In the genomic region with DNA sequence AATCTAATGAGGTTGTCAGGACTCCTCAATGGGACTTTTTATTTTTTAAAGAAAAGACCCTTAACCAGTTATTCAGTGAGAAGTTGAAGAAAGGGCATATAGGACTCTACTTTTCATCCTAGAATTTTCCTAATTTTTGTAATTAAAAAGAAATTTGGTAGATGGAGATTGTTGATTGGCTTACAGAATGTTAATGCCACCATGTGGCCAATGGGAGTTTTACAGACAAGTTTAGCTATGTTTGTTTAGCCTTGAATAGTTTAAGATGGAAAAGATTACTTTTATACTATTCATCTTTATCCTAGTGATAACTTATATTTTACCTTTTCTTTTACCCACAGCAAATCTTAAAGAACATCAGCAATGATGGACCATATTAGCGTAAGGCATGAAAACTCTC, we compare ENCODE assay signal across 25 mouse cellular contexts.
A peak's percentile ranks its signal among the peaks of the same experiment; 100 is the strongest.
DNase-seq lines count a peak whose midpoint lies in the region; ATAC-seq and TF ChIP-seq lines count a peak whose summit lies in the region.
"Had no signal": no experiment of that assay in that cellular context is flagged by ENCODE, and none has a peak within 500 bp of the region (broad histone marks: within the 10 kb centered on the region; RNA-seq: fewer than 3 reads in every experiment).

No protein-coding gene starts in this region.

- no peak overlapping the region for H3K9ac ChIP-seq in forebrain, postnatal 0 days
- no peak overlapping the region for H3K9ac ChIP-seq in forebrain, embryonic 11.5 days (ENCODE audit: low read length)
- H3K9ac ChIP-seq: heart, embryonic 15.5 days; hindbrain, embryonic 15.5 days; limb, embryonic 13.5 days; liver, embryonic 12.5 days; midbrain, embryonic 13.5 days; neural tube, embryonic 12.5 days had no signal

- no peaks in the 10 kb centered on the region for H3K36me3 ChIP-seq in forebrain, postnatal 0 days (ENCODE audit: insufficient read depth)
- no peaks in the 10 kb centered on the region for H3K36me3 ChIP-seq in forebrain, embryonic 11.5 days (ENCODE audit: control insufficient read depth, insufficient read depth, low read length)
- H3K36me3 ChIP-seq: forebrain, embryonic 10.5 days; G1E; heart, embryonic 15.5 days; hindbrain, embryonic 15.5 days; limb, embryonic 13.5 days; liver, embryonic 12.5 days; midbrain, embryonic 13.5 days; neural tube, embryonic 12.5 days had no signal

- DNase-seq in forebrain, postnatal 0 days, result peak; percentile 9
- no peak for DNase-seq in forebrain, embryonic 11.5 days (ENCODE audit: low spot score)
- peak; percentile 8 for DNase-seq in layer of hippocampus, adult 11-12 months (ENCODE audit: low spot score)
- no peak for DNase-seq in layer of hippocampus, adult 8-10 months (ENCODE audit: low spot score in 2 of 2)
- peak; percentile 18 for DNase-seq in A20 (ENCODE audit: low read depth, low spot score)
- DNase-seq in brain, adult 2 months (ENCODE audit: low read depth, low spot score), result peak; percentile 39
- no peak for DNase-seq in T-cell, adult 2 months (ENCODE audit: low spot score)
- DNase-seq: adrenal gland, postnatal 25 days; cerebellum, adult 11 months; gastrocnemius, adult 2 months; heart, postnatal 4 days; kidney, adult 11 months; layer of hippocampus, postnatal 36 days; lung, adult 18-20 months; retina, postnatal 1 day; thymus, postnatal 25 days had no signal

- no peak for ATAC-seq in forebrain, postnatal 0 days
- no peak for ATAC-seq in forebrain, embryonic 11.5 days (replicated peaks; ENCODE audit: low FRiP score)
- ATAC-seq: liver, embryonic 12.5 days; midbrain, embryonic 13.5 days had no signal

- no peak overlapping the region for H3K27ac ChIP-seq in forebrain, postnatal 0 days (ENCODE audit: low read depth, low read length)
- H3K27ac ChIP-seq in forebrain, embryonic 11.5 days (ENCODE audit: low read depth, low read length), result no peak overlapping the region
- H3K27ac ChIP-seq: forebrain, embryonic 10.5 days; gastrocnemius, adult 2 months; heart, embryonic 15.5 days; hindbrain, embryonic 15.5 days; limb, embryonic 13.5 days; liver, embryonic 12.5 days; midbrain, embryonic 13.5 days; neural tube, embryonic 12.5 days had no signal

- peak; percentile 48 for TF ChIP-seq CTCF in forebrain, postnatal 0 days (IDR thresholded peaks at IDR 0.05; ENCODE audit: low read depth)

- H3K27me3 ChIP-seq in forebrain, postnatal 0 days (ENCODE audit: insufficient read depth, low read length), result no peaks in the 10 kb centered on the region
- H3K27me3 ChIP-seq in forebrain, embryonic 11.5 days (ENCODE audit: control insufficient read depth, insufficient read depth, low read length), result no peaks in the 10 kb centered on the region
- H3K27me3 ChIP-seq: heart, embryonic 15.5 days; hindbrain, embryonic 15.5 days; limb, embryonic 13.5 days; liver, embryonic 12.5 days; megakaryocyte, embryonic 14.5 days; midbrain, embryonic 13.5 days; neural tube, embryonic 12.5 days had no signal

- no peak overlapping the region for H3K4me3 ChIP-seq in forebrain, postnatal 0 days (ENCODE audit: low read depth, low read length)
- no peak overlapping the region for H3K4me3 ChIP-seq in forebrain, embryonic 11.5 days (ENCODE audit: low read depth, low read length)
- H3K4me3 ChIP-seq: forebrain, embryonic 10.5 days; gastrocnemius, adult 2 months; heart, embryonic 15.5 days; hindbrain, embryonic 15.5 days; limb, embryonic 13.5 days; liver, embryonic 12.5 days; megakaryocyte, embryonic 14.5 days; midbrain, embryonic 13.5 days; neural tube, embryonic 12.5 days had no signal

- no peaks in the 10 kb centered on the region for H3K4me1 ChIP-seq in forebrain, postnatal 0 days (ENCODE audit: insufficient read depth)
- no peaks in the 10 kb centered on the region for H3K4me1 ChIP-seq in forebrain, embryonic 11.5 days (replicated peaks; ENCODE audit: control insufficient read depth, insufficient read depth, low read length)
- H3K4me1 ChIP-seq: forebrain, embryonic 10.5 days; heart, embryonic 15.5 days; hindbrain, embryonic 15.5 days; limb, embryonic 13.5 days; liver, embryonic 12.5 days; megakaryocyte, embryonic 14.5 days; midbrain, embryonic 13.5 days; neural tube, embryonic 12.5 days had no signal

- H3K4me2 ChIP-seq in forebrain, postnatal 0 days (ENCODE audit: low read depth), result no peak overlapping the region
- H3K4me2 ChIP-seq in forebrain, embryonic 11.5 days (ENCODE audit: low read depth, low read length, severe bottlenecking), result no peak overlapping the region
- H3K4me2 ChIP-seq: heart, embryonic 15.5 days; hindbrain, embryonic 15.5 days; limb, embryonic 13.5 days; liver, embryonic 12.5 days; midbrain, embryonic 13.5 days; neural tube, embryonic 12.5 days had no signal

- no peaks in the 10 kb centered on the region for H3K9me3 ChIP-seq in forebrain, postnatal 0 days (ENCODE audit: low read length)
- H3K9me3 ChIP-seq in forebrain, embryonic 11.5 days (ENCODE audit: control insufficient read depth, low read length), result no peaks in the 10 kb centered on the region
- H3K9me3 ChIP-seq: forebrain, embryonic 10.5 days; G1E; heart, embryonic 15.5 days; hindbrain, embryonic 15.5 days; limb, embryonic 13.5 days; liver, embryonic 12.5 days; megakaryocyte, embryonic 14.5 days; midbrain, embryonic 13.5 days; neural tube, embryonic 12.5 days had no signal

- 100% methylated on average over 1 of the region's 1 CpGs for WGBS in forebrain, postnatal 0 days
- 96% methylated on average over 1 of the region's 1 CpGs for WGBS in forebrain, embryonic 11.5 days

Comparison
In these comparisons a context has a peak if more than half of its experiments do, and no peak if none do; other contexts are left out.
1. DNase-seq: peak in forebrain, postnatal 0 days (single experiment), layer of hippocampus, adult 11-12 months (single experiment), A20 (single experiment) and brain, adult 2 months (single experiment); none in forebrain, embryonic 11.5 days (single experiment), layer of hippocampus, adult 8-10 months (0 of 2) and T-cell, adult 2 months (single experiment).